Mouse (Mus musculus): ENCODE measurements around the gene Olfr430.
"Not testable (repeated sequence)": the region's sequence is repeated elsewhere in the genome, so short reads cannot be mapped to it uniquely, and the experiment has no call there.

The Olfr430 gene

DNA sequence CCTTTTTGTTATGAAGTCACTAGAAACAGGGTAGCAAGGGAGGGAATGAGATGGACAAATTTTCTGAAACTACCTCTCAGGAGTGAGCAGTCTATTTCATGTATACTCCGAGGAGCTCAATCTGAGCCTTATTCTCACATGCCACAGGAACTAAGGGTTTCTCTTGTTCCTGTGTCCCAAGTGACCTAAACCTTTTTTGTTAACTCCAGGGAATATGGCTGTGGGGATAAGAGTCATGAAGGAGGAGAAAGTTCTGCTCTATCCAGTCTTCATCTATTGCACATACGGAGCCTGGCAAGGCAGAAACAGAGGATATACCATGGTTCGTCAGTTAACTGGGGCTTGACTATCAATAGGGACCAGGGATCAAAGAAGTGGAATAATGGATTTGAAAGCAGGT is at the start of gene Olfr430:
Gene Olfr430 (plus strand): TSS at position 301 of the 400 bp plus-strand sequence.
- no peak for DNase-seq (ENCODE audit: low spot score in 2 of 2)

DNA sequence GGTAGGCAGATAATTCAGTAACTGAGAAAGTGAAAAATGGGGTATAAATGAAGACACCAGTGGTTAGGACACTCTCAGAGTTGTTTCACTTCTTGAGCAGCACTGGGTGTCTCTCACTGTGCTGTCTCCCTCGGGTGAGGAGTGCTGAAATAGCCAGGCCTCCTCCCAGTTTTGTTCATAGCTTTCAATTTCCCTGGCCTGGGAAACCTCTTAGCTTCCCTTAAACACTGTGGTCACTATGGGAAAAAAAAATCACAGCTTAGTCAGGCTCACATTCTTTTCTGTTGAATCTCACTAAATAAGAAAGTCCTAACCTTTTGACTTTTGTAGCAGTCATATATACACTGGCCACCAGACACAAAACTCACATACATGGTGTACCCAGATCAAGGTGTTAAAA is 34.7 kb upstream of the Olfr430 start, which contains the start of gene Ifi205:
Gene Ifi205 (minus strand): TSS at position 113 of the 400 bp plus-strand sequence.
- peak; percentile 68 to 71 for DNase-seq (ENCODE audit: low spot score in 2 of 2)

DNA sequence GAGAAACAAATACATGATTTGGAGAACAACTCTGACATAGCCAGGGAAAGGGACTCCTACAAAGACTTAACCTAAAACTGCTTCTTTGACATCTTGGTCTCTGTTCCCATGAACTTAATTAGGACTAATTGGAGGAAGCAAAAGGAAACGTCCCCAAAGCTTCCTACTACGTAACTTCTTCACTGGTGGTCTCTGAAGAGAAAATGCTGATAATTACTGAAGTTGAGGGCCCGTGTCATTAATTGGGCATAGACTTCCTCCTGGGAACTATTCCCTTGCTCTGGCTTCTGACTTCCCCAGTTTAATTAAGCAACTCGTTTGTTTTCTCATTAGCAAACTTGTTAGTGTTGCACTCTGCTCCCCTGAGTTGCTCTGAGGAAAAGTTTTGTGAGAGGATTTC is 30.6 kb upstream of the Olfr430 start:
- DNase-seq (ENCODE audit: low spot score in 2 of 2): no peak

DNA sequence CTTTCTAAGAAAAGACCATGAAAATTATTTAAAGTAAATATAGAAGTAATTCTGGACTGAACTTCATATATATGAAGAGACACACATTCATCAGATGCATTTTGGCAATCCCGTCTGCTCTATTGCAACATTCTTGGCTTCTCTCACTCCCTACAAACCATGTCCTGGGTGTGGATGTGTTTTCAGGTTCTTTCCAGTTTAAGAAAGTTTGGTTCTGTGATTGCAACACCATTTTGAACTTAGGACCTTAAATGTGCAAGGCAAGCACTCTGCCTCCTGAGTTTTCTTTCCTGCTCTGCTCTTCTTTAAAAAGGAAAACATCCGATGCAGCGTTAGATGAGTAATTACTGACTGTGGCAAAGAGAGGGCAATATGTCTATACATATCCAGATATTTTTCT is 27.9 kb upstream of the Olfr430 start:
- peak; percentile 49 to 50 for DNase-seq (ENCODE audit: low spot score in 2 of 2)

DNA sequence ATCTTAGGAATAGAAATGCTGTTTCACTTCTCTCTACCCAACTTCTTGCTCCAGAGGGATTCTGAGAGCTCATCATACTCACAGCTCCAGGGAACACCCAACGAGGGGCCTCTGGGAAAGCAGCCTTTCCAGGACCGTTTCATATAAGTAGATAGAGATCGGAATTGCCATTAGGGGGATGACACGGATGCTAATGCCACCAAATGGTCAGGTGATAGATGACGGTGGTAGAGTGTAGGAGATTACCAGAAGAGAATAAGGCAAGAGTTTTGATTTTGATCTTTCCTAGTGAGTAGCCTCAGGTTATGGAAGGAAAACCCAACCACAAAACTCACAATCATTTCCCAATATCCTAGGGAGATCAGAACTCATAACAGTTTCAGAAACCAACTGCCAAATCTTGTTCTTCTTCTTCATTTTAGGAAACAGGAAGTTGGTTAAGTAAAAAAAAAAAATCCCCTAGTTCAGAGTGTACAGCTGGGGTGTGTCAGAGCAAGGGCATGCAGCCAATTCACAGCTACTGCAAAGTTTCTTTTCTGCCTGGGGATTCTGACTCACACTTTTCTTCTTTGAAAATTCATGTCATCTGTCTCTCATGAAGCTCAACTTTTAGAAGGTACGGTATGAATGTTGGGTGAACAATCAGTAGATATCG is 25.8 kb upstream of the Olfr430 start, which contains the start of gene Olfr433:
Gene Olfr433 (plus strand): TSS at position 183 of the 655 bp plus-strand sequence.
- DNase-seq (ENCODE audit: low spot score in 2 of 2): peak; percentile 77 to 86

DNA sequence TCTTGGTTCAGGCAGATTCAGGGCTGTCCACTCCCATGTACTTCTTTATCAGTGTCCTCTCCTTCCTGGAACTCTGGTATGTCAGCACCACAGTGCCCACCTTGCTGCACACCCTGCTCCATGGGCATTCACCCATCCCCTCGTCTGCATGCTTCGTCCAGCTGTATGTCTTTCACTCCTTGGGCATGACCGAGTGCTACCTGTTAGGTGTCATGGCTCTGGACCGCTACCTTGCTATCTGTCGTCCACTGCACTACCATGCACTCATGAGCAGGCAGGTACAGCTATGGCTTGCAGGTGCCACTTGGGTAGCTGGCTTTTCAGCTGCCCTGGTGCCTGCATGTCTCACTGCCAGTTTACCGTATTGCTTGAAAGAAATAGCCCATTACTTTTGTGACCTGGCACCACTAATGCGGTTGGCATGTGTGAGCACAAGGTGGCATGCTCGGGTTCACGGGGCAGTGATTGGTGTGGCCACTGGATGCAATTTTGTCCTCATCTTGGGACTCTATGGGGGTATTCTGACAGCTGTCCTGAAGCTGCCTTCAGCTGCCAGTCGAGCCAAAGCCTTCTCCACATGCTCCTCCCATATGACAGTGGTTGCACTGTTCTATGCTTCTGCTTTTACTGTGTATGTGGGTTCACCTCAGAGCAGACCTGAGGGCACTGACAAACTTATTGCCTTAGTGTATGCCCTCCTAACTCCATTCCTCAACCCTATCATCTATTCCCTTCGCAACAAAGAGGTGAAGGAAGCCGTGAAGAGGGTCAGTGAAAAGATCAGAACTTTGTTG is 24.1 kb upstream of the Olfr430 start:
- DNase-seq (ENCODE audit: low spot score in 2 of 2): not testable (repeated sequence)

DNA sequence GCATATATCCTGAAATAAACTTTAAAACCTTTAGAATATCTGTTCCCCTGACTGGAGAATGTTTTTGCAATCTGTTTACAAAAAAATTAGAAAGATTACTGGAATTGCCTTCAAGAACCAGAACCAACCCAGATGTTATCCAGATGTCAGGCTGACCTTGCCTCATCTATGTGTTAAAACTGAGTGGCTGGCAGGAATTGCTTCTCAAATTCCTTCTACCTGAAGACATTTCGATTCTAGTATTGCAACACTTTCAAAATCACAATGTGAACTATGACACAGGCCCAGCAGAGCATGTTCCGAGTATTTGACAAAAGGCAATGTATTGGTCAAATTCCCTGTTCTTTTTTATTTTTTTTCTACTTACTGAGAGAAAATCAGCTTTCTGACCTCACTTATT is 22.0 kb upstream of the Olfr430 start:
- peak; percentile 56 to 76 for DNase-seq (ENCODE audit: low spot score in 2 of 2)

DNA sequence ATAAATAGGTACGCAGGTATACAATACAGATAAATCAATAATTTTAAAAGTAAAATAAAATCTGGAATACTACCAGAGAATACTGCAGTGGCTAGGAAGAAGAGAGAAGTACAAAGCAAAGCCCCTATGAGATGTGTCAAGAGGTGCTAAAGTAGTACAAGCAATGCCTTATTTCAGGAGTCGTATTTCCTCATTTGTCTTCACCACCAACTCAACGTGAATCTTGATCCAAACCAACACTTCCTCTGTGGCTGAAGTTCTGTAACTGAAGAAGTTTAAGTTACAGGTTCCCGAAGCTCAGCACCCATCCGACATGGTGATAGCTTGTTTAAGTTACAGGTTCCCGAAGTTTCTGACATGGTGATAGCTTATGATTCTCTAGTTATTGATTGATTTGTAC is 18.2 kb upstream of the Olfr430 start:
- DNase-seq (ENCODE audit: low spot score in 2 of 2): not testable (repeated sequence)

DNA sequence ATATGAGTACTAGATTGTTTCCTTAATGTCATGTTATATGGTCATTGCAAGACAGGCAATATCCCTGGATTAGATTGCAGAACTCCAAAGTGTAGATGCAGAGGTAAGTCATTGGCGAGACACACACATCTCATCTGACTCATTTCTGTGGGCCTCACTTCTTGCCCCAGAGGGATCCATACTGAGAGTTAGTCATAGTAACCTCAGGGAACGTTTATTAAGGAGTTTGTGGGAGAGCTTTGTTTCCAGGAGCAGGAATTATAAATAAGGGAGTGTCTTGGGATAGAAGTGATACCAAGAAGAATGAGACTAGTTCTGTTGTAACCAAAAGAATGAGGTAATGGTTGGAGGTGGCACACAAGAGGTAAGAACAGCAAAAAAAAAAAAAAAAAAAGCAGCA is 17.5 kb upstream of the Olfr430 start, which contains the start of gene Olfr432:
Gene Olfr432 (plus strand): TSS at position 313 of the 400 bp plus-strand sequence.
- no peak for DNase-seq (ENCODE audit: low spot score in 2 of 2)

DNA sequence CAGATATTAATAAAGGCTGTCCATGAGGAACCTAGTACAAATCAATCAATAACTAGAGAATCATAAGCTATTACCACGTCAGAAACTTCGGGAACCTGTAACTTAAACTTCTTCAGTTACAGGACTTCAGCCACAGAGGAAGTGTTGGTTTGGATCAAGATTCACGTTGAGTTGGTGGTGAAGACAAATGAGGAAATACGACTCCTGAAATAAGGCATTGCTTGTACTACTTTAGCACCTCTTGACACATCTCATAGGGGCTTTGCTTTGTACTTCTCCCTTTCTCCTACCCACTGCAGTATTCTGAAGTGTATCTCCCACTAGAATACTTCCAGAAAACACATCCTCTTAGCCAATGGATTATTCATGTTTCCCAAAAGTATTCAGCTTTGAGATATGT is 17.0 kb upstream of the Olfr430 start:
- DNase-seq (ENCODE audit: low spot score in 2 of 2): not testable (repeated sequence)

DNA sequence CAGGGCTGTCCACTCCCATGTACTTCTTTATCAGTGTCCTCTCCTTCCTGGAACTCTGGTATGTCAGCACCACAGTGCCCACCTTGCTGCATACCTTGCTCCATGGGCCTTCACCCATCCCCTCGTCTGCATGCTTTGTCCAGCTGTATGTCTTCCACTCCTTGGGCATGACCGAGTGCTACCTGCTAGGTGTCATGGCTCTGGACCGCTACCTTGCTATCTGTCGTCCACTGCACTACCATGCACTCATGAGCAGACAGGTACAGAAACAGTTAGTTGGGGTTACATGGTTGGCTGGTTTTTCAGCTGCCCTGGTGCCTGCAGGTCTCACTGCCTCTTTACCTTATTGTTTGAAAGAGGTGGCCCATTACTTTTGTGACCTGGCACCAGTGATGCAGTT is 15.9 kb upstream of the Olfr430 start:
- no peak for DNase-seq (ENCODE audit: low spot score in 2 of 2)

DNA sequence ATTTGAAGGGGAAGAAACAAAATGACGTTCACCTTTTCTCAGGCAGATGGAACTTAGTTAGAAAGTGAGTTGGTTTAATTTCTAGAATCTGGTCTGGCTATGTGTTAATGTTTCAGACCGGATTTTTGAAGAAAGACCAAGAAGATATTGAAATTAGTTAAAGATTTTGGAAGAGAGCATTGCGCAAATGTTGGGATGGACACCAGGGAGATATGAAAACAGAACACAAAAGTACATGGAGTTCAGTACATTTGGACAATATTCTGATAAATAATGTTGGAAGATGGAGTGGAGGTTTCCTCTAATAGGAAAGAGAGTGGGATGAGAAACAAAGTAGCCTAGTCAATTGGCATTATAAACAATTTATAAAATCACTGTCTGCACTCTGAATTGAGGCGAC is 14.9 kb upstream of the Olfr430 start:
- DNase-seq (ENCODE audit: low spot score in 2 of 2): peak; percentile 36 to 44

DNA sequence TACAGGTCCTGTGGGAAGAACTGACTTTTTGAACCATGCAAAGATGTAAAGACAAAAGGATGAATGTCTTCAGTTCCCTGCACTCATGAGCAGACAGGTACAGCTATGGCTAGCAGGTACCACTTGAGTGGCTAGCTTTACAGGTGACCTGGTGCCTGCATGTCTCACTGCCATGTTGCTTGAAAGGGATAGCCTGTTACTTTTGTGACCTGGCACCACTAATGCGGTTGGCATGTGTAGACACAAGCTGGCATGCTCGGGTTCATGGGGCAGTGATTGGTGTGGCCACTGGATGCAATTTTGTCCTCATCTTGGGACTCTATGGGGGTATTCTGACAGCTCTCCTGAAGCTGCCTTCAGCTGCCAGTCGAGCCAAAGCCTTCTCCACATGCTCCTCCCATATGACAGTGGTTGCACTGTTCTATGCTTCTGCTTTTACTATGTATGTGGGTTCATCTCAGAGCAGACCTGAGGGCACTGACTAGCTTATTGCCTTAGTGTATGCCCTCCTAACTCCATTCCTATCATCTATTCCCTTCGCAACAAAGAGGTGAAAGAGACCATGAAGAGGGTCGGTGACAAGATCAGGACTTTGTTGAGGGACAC is 14.4 kb upstream of the Olfr430 start:
- DNase-seq (ENCODE audit: low spot score in 2 of 2): no peak

DNA sequence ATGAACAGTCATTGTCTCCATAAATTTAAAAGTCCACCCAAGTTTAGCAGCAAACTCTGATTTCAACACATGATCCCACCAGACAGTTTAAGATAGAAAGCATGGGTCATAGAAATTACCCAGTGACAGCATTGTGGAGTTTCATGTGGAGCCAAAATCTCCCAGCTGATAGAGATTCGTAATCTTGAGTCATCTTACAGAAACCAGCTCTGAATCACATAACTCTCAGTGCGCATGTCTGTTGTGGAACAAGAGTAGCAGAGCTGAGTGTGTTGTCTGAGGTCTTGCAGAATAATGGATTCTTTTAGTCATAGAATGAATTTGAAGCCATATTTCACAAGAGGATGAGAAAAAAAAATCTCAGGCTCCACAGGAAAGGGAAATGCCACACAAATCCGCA is 13.4 kb upstream of the Olfr430 start:
- no peak for DNase-seq (ENCODE audit: low spot score in 2 of 2)

DNA sequence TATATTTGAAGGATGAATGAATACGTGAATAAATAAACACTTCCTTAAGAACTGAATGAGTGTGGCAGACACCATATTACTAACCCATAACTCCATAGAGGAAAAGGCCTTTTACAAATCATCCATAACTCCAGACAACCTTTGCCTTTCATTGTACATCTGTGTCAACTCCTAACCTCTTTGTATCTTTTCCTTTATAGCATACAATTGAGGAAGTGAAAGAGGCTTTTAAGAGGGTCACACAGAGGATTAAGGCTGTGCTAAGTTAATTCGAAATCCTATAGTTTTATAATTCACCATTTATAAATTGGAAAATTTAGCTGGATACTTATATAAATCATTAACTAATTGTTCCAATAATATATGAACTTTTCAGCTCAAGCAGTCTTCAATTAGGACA is 11.2 kb upstream of the Olfr430 start:
- no peak for DNase-seq (ENCODE audit: low spot score in 2 of 2)

DNA sequence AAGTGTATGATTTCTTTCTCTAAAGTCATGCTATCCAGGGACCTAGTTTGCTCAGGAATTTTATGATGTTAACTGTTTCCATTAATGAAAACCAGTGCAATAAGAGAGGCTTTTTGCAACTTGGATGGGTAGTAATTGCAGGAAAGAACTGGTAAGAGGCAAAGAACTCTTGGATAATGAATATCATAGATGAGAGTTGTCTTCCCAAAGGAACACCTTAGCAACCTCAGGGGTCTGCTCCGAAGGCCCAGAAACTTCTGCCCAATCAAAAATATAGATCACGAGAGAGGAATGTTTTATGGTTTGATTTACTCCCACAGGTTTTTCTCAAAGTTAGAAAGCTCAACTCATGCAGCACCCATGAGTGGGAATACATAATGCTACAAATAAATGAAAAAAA is 17.6 kb downstream of the Olfr430 start, which contains the start of gene Olfr429:
Gene Olfr429 (plus strand): TSS at position 301 of the 400 bp plus-strand sequence.
- no peak for DNase-seq (ENCODE audit: low spot score in 2 of 2)

DNA sequence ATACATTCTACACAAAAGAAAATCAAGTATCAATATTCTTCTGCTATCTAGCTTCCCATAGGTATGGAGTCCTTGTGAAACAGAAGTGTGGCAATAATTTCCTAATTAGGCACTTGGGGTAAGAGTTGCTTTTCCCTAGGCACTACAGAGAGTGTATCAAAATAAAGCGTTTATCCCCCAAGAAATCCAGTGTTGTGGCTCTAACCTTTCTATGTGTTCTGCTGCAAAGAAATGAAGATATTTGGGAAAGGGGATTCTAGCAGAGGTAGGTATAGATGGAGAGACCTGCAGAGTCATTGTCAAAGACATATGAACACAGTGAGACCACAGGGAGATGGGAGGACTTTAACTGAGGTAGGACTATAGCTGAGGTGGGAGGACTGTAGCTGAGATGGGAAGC is 30.2 kb downstream of the Olfr430 start, which contains the start of gene Olfr427:
Gene Olfr427 (plus strand): TSS at position 301 of the 400 bp plus-strand sequence.
- no peak for DNase-seq (ENCODE audit: low spot score in 2 of 2)

DNA sequence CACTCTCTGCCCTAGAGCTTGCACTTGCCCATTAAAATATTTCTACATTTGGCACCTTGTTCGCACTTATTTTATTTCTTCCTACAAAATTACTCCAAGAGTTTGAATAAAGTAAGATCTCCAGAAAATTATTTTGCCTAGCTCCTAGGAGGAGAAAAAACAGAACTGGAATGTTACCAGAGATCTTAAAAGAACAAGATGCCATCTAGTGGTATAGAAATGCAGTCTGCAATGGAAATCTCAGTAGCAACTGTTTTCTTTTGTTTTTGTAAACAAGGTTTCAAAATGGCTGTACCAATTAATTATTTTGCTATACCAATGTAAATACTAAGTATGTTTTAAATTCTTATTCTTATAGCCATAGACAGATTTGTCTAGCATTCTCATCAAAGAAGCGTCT is 37.3 kb downstream of the Olfr430 start:
- no peak for DNase-seq (ENCODE audit: low spot score in 2 of 2)

DNA sequence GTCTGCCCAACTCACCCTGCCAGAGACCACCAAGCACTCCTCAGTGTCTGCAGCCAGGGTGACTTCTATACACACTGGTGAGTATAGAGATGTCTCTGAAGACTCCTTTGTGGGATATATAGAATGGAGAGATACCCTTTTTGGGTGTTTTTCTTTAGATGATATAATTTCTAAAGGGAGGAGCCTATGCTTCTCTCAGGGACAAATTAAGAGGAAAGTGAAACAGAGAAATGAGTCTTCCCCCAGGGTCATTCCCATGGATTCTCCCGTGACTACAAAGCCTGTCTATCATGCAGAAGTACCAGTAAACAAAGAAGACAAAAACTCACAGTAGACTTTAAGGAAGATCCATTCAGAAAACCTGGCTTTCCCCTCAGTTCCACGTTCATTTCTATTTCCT is 54.7 kb downstream of the Olfr430 start, which contains the start of gene Olfr231:
Gene Olfr231 (minus strand): TSS at position 101 of the 400 bp plus-strand sequence.
- no peak for DNase-seq (ENCODE audit: low spot score in 2 of 2)

All from heart, adult 9 months (tissue).